Mouse (Mus musculus): ENCODE data around the gene Gm49336.

Gene Gm49336

DNA sequence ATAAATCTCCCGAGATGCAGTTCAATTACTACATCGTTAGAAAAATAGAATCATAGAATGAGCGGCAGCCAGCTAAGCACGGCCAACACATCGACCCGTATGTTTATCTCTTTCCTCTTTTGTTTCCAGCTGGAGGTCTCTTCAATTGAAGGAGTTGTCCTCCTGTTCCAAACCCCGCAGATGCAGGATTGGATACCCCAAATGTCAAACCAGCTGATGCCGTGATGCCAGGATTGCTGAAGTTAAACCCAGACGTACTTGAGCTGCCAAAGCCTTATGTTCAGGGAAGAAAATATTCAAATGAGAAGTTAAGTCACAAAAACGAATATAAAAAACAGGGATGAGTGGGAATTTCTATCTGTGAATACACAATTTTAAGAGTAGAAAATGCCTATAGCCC is 31.4 kb downstream of the Gm49336 start:
- no peak for DNase-seq

DNA sequence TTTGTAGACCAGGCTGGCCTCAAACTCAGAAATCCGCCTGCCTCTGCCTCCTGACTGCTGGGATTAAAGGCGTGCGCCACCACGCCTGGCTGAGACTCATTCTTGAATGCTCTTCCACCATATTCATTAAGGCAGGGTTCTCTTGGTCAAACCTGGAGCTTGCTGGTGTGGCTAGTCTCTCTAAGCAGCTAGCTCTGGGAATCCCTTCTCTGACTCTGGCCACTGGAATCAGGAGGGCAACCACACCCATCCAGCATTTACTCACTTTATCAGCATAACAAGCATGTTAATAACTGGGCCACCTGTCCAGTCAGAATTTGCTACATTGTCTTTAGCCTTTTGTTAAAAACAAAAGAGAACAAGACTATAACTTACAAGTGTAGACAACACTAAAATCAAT is 33.7 kb downstream of the Gm49336 start:
- no peak for DNase-seq

DNA sequence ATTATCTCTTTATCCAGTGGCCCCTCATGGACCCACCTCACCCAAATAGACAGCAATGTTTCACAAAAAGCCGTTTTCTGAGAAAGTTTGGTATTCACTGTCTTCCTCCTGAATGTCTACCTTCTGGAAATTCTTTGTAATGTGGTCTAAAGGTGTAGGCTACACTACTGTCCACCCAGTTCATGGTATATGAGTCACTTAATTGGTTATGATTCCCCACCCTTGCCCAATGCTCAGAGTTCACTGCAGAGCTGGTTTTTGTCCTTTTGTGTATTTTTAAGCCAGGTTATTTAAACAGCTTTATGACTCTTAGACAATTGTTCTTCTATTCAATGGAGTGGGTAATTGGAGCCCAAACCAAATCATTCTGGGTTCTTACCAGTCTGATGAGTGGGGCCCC is 35.2 kb downstream of the Gm49336 start:
- no peak for DNase-seq

DNA sequence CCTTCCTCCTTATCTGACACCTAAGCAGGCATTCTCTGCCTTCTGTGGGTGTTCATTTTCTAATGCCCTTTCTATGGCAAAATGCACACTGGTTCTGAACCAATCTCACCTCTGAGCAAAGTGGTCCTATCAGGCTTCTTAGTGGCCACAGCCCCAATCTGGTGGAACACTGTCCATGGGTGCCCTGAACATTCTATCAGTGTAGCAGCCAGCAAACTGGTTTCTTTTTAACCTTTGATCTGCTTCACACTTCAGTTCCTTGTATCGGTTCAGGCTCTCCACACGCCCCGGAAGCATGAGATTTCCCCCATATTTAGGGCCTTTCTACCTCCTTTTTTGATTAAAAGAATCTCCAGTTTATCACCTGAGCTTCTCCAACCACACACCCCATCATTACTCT is 36.3 kb downstream of the Gm49336 start:
- DNase-seq, result no peak

DNA sequence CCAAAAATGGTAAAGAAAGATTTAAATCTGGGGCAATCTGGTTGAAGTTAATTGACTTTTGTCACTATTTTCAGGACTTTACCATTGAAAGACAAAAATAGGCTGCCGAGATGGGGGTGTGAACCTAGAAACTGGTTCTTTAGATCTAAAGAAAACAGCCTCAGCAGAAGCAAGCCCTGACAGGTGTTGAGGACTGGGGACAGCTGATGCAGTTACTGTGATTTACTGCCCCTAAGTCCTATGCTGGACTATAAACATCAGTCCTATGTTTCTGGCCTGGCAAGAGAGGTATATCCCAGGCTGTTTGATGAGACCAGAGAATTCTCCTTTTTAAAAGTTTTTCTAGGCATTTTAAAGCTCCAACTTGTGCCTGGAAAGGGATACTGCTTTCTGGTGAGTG is 37.3 kb downstream of the Gm49336 start:
- no peak for DNase-seq

DNA sequence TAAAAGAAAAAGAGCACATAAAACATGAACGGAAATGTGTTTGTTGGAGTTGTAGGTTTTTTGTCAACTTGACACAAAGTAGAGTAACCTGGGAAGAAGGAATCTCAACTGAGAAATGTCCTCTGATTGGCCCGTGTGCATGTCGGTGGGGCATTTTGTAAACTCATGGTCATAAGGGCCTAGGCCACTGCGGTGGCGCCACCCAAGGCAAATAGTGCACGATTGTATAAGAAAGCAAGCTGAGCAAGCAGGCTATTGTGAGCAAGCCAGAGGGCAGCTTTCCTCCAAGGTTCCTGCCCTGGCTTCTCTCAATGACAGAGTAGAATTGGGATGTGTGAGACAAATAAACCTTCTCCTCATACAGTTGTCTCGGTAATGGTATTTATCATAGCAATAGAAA is 42.1 kb downstream of the Gm49336 start:
- no peak for DNase-seq

DNA sequence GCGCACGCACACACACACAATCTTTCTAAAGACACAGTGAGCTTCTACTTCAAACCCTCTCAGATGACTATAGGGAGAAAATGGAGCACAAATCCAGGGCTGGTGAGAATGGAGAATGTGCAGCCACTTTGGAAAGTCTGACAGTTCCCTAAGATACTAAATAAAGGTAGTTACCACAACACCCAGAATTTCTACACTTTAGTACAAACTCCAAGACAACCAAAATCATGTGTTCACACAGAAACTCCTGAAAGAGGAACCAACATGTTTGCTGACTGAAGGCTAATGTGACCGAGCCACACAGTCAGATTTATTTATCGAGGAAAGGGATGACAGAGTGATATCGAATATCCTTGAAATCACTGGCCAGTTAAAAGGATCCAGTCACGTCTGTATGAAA is 46.3 kb downstream of the Gm49336 start:
- DNase-seq, result no peak

DNA sequence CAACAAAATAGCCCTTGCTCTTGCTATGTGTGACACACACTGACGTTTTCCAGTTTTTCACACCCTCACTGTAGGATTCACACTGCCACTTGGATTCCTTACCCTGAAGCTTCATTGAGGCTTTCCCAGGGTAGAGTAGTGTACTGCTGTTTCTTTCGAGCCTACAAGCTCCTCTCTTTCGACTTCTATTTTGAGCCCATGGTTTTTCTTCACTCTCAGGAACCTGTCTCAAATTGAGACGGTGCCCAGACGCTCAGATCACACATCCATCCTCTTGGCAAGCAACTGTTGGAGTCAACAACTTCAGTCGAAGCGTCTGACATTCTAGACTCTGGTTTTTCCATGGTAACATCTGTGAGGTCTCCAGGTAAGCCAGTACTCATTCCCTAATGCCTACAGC is 54.4 kb downstream of the Gm49336 start, which contains the start of gene Atp8a2:
Gene Atp8a2, minus strand, starts transcription at position 296 of the 400 bp plus-strand sequence.
- no peak for DNase-seq

DNA sequence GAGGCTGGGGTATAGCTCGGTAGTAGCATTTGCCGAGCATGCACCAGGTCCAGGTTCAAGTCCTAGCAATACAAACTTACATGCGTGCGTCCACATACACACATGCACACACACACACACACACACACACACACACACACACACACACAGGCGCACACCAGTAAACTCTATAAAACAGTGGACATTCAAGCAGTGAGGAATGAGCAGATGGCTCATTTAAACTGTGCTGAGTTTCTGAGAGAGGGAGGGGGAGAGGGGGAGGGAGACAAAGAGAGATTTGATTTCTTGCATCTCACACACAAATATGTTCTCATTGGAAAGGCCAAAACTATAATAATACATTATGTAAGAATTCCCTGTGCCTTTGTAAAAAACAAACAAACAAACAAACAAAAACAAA is 55.3 kb downstream of the Gm49336 start:
- DNase-seq, result no peak

DNA sequence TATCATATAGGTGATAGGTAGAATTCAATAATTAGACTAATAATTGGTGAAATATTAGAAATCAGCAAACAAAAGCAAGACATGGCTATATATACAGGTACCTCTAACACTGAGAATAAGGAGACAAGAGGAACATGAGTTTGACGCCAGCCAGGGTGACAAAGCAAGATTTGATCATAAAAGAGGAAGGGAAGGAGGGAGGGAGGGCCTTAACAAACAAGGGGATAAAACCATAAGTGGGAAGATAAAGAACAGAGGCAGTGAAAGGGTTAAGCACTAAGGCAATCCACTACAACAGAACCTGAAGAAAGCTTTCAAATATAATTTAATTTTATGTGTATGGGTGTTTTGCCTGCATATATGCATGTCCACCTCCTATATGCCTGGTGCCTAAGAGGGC is 56.7 kb downstream of the Gm49336 start:
- DNase-seq, result no peak

DNA sequence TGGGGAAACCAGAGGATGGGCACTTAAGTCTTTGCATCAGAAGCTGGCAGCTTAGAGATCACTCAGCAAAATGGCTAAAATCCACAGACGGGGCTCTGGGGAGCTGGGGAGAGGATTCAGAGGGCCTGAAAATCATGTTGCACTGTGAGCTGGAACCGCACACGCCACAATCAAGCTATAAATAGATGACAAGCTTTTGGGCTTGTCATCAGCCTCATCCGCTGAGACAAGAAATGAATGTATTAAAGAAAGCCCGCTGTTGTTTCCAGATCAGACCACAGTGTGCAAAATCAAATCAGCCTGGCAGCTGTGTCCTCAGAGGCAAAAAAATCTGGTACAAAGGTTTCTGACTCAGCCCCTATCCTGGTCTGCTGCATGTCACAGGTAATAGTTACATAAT is 61.5 kb downstream of the Gm49336 start:
- DNase-seq, result no peak

DNA sequence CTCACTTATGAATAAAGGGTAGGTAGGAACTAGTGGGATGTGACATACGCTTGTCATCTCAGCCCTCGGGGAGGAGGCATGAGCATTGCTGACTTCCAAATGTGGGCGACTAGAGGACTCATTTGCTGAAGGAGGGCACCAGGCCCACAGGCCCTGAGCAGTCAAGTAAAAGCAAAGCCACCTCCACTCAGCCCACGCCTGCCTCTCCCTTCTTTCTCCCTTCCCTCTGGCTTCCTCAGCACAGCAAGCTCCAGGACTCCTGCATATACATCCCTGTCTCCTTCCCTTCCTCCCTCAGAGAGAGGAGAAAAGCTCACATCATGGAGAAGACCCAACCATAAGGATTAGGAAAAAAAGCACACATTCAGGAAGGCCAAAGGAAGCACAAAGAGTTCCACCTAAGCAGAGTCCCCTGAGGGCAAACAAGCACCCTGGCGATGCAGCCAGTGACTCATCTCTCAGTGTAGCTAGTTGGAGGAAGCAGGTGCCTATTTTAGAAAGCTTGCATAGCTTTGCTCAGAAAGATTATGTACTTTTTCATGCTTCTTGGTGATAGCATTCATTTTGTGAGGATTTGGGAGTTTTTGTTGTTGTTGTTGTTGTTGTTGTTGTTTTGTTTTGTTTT is 63.0 kb downstream of the Gm49336 start:
- DNase-seq, result no peak

DNA sequence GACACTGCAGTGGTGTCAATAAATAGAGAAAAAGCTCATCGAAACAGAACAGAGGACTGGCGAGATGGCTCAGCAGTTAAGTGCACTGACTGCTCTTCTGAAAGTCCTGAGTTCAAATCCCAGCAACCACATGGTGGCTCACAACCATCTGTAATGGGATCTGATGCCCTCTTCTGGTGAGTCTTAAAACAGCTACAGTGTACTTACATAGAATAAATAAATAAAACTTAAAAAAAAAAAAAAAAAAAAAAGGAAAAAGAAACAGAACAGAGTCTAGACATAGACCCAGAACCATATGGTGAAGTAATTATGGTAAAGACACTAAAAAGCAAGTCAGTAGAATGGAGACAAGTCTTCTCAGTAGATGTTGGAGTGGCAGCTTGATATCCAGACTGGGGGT is 70.0 kb downstream of the Gm49336 start:
- no peak for DNase-seq

DNA sequence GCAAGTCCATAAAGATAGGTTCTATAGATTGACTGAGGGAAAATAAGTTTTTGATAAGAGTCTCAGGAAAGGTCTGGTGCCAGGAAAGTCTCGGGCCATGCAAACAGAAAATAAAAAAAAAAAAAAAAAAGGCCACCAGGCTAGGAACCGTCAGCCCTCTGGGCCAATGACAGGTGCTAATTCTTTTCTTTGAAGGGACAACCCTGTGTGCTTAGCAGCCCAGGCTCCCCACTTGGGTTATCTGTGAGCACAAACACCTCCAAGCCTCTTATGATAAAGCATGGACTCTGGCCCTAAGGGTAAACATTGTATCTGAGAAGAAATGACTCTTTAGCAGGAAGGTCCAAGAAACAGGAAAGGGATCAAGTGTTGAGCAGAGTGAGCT is 72.7 kb downstream of the Gm49336 start:
- DNase-seq, result no peak

DNA sequence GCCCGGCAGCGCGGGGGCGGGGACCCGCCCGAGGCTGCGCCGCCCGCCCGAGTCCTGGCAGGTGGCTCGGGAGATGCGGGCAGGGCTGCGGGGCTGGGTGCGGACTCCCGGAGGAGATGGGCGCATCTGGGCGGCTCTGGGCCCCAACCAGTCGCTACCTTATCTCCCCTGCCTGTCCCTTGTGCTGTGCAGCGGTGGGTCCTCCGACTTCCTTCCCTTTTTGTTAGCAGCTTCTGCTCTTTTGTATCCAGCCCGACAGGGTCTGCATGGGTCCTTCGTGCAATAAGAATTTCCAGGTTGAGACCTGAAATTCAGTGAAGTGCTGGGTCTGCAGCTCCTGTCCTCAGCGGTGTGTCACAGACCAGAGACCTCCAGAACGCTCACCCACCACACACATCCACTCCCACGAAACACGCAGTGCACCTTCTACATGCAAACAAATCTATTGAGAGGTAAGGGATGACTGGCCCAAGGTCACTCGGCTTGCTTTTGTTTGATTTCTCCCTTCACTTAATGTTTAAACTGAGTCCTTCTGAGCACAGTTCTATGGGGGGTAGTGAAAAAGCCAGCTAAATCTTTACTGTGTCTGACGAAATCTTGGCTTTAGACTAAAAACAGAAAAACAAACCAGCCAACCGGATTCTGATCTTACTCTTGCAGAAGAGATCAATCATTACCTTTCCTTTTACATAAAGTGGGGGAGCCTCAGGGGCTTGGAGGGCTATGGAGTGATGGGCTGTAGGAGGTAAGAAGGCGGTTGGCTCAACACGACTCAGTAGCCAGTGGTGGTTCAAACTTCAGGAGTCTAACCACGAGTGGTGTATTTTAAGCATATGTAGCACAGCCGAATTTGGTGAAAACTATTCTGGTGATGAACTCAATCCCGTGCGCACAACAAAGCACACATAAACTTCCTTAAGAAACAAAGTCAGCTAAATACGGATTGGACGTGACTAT is 73.4 kb downstream of the Gm49336 start:
- DNase-seq, result no peak

DNA sequence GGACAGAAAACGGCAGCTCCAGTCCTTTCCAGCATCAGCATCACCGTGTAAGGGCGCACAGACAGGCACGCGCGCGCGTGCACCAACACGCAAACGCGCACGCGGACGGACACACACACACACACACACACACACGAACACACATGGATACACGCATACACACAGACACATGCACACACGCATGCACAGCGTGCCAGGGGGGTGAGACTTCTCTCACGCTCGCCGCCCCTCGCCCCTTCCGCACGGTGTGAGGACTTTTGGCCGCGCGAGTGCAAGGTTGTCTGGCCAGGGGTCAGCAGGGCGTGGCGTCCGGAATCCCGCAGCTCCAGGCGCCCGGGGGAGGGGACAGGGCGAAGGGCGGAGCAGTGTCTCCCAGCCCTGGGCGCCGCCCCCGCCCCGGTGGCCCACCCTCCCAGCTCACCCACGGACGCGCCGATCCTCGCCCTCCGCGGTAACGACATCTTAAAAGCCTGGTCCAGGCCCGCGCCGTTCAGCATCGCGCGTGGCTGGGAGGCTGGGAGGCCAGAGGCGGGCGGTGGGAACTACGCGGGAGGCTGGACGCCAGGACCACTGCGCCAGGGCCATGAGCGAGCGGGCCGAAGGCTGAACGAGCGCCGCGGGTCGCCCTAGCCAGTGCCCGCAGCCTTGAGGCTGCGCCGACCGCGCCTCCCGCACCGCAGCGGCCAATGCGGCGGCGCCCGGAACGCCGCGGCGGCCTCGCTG is 74.3 kb downstream of the Gm49336 start:
- peak; percentile 82 to 86 for DNase-seq

DNA sequence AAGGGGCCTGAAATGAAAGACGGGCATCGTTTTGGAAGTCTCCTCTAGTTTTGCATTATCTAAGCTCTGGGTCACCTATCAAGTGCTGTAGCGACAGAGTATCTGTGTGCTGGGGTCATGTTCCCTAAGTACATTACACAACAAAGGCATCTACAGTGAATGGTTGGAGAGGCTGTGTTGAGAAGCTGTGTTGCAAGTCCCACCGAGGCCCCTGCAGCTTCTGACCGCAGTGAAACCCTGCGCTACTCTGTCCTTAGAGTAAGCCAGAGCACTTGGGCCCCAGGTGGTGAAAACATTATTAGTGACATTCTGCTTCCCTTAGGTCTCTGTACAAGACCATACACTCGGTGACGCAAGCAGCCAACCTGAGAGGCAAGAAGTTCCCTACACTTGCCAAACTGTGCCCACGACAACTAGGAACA is 74.8 kb downstream of the Gm49336 start:
- no peak for DNase-seq

DNA sequence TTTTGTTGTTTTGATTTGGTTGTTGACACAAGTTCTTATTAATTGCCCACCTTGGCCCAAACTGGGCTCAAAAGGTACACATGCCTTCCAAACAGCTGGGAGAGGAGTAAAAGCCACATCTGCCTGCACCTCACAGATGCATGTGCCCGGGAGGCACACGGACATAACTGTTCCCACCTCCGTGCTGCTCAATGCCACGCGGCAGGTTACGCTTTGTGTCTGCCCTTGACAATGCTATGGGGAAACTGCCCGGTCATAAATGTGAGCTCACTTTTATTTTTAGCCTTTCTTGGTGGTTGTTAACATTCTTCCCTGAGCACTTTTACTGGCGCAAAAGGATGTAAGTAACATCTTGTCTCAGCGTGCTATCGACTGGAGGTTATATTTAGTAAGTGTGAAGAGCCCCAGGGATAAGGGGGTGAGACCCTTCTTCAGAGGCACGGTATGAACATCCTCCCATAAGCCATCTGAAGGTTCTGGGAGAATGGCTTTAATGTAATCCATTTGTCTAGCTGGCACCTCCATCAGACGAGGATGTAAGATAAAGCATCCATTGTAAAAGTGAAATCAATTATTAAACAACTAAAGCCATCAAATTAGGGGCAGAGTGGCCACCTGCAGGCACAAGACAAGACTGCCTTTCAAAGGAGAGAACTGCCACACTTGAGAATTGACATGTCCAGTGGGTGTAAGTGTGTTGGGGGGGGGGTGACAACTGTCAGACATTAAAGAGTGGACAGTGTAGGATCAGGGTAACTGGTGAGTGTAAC is 78.8 kb downstream of the Gm49336 start:
- DNase-seq, result no peak

DNA sequence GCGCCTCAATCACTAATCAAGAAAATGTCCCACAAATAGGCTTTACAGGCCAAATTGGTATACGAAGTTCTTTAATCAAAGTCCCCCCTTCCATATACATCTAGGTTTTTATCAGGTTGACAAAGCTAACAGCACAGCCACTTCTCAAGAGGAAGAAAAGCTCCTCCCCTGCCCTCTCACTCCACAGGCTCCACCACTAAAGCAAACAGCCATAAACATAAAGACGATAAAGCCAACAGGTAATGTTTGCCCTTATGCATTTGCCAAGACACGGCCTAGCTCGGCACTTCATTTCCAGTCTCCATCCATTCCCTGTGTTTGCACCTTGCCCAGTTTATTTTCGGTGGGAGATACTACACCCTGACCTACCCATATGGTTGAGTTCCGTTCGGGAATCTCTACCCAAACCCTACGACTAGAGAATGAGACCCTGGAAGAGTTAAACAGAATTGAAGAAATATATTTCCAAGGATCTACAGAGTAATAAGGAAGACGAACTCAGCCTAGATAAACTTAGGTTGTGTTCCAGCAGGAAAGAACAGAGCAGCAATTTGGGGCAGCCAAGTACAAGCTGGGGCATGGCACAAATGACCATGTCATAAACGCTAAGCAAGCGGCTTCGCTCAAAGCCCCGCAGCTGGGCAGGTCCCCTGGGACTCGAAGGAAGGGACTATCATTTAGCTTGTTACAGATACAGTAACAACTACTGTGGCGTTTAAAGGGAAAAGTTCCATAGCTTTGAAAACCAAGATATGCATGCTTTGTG is 80.3 kb downstream of the Gm49336 start:
- DNase-seq, result no peak

DNA sequence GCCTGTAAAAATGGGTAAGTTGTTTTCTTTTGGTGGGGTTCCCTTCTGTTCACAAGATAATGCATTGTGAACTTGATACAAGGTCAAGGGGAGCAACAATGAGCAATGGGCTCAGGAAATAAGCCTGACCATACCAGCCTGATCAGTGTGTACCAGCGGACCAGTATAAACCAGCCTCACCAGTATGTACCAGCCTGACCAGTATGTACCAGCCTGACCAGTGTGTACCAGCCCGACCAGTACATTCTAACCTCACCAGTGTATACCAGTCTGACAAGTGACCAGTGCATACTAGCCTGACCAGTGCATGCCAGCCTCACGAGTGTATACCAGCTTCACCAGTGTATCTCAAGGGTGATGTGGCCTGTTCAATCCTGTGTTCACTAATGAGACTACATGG is 87.9 kb downstream of the Gm49336 start:
- DNase-seq, result no peak
